Mouse (Mus musculus) adrenal gland, adult 10 weeks (tissue): Measurements from ENCODE around the gene Atxn7. TPM values are rescaled to one million over a fixed set of nuclear protein-coding genes. Genes with fewer than 3 reads are reported as not detected.

ENCODE experiments used
- polyA plus RNA-seq: library from polyadenylated mRNA; stranded (reverse); fragments of 350-450 nt; fragmentation: Illumina TruSeq; extraction: RNeasy Lipid Tissue Mini Kit (QIAGEN cat#74804); gene quantifications from one replicate; pipeline ENCODE4 v1.2.3, GENCODE M21; 2014; ENCODE audit warnings: low read depth, low replicate concordance

Gene Atxn7
- 19.0 TPM for polyA plus RNA-seq

DNA sequence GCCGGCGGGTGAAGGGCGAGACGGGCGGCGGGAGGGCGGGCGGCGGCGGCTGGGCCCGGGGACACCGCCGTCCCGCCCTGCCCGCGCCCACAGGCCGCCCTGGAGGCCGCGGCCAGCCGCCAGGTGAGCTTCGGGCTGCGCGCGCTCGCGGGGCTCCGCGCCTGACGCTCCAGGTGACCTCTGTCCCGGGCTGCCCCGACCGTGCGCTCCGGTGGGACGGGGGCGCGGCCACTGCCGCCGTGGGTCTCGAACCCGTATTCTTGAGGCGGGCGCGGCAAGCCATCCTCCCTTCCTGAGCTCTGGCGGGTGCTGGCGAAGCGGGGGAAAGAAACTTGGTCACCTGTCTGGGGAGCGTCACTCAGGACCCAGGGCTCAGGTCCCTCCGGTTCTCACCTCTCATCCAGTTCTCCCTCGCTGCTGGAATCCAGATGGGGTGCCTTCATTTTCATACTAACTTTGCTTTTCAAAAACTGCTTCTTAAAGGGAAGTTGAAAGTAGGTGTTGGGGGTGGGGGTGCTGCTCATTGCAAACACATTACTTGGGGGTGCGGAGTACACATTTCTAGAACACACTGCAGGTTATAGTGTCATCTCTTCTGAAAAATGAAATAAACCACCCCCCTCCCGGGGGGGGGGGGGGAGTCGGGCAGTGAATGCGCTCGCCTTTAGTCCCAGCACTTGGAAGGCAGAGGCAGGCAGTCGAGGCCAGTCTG, at the start of gene Atxn7, which contains the start of gene Thoc7:
Atxn7 (plus strand) TSS at position 40 of the 712 bp plus-strand sequence.
Thoc7 (minus strand) TSS at position 452 of the 712 bp plus-strand sequence.

GRCm38 (mm10) chr14:13914387-13915082, 46.7 kb upstream of the Atxn7 start, which contains the start of gene Gm281:
TSS of gene Gm281 (minus strand) at chr14:13914478.

DNA sequence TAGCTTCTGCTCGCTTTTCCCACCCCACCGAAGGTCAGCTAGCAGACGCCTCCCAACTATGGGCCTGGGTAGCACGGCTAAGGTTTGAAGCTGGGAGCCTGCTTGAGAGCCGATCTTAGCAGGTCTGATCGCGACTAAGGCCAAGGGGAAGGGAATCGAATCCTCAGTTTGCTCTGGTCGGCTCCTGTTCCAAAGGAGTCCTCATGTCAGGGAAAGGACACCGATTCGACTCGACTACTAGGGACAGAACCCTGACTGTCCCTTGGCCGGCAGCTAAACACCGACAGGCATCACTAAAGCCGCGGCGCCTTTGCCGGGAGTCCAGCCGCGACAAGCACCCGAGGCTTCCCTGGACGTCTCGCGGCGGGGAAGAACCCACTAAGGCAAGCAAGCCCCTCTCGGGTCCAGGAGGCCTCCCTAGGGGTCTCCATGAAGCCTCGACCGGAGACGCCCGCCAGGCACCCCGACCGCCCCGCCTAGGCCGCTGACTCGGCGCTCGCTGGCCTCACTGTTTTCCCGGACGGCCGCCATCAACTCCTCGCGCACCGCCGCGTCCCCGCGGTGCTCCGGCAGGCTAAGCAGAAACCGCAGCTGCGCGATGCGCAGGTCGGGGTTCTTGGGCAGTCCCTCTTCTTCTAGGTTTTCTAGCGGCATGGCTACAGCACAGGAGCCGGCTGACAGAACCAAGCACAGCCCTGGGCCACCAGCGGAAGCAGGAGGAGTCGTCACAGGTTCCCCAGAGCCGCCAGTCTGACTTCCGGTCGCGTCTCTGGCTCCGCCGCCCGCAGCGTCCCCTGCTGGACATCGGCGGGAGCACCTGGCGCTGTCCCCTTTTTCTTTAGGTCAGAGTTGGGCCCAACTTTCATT, 159.2 kb downstream of the Atxn7 start, which contains the start of gene Psmd6:
Psmd6 (minus strand) TSS at position 755 of the 867 bp plus-strand sequence.

Other genes with a start within 250 kb of the Atxn7 start
- gene Gm281, start 47.0 kb upstream of the Atxn7 start, polyA plus RNA-seq = not detected
- gene Thoc7, start 412 bp downstream of the Atxn7 start, polyA plus RNA-seq = 441 TPM
- gene Psmd6, start 159.5 kb downstream of the Atxn7 start, polyA plus RNA-seq = 204 TPM
- gene Olfr720, start 225.4 kb downstream of the Atxn7 start, polyA plus RNA-seq = not detected